Mouse (Mus musculus): ENCODE data around the gene Rapgef4. TPM values are rescaled to one million over a fixed set of nuclear protein-coding genes. Genes with fewer than 3 reads are reported as not detected.
A peak's percentile ranks its signal among the peaks of the same experiment; 100 is the strongest.
"Not testable (repeated sequence)": the region's sequence is repeated elsewhere in the genome, so short reads cannot be mapped to it uniquely, and the experiment has no call there.

Gene Rapgef4
- polyA plus RNA-seq, 1 experiment from 2014 or later = 5.8 TPM

- Histone ChIP-seq H3K9me3 (replicated peaks) (no peaks in the 10 kb centered on the region), H3K4me3 (replicated peaks) (0 out of 2 replicates have a peak overlapping the region, but pooled peaks have one; percentile 4), H3K4me2 (replicated peaks) (no peak overlapping the region; the same call in 1 of the 2 replicates), H3K9ac (no peak overlapping the region), H3K4me1 (peaks cover 7% of the 10 kb centered on the region), H3K36me3 (no peaks in the 10 kb centered on the region), H3K27me3 (no peaks in the 10 kb centered on the region), H3K27ac (replicated peaks) (peak overlapping the region; percentile 51; the same call in 1 of the 2 replicates)
- WGBS = 74% methylated on average over 5 of the region's 5 CpGs
- ATAC-seq (ENCODE audit: insufficient number of reproducible peaks, low FRiP score, low TSS enrichment, low read depth) = no peak
These were observed 73.2 kb downstream of the Rapgef4 start for GRCm38 (mm10) chr2:72054280-72054679.

DNA sequence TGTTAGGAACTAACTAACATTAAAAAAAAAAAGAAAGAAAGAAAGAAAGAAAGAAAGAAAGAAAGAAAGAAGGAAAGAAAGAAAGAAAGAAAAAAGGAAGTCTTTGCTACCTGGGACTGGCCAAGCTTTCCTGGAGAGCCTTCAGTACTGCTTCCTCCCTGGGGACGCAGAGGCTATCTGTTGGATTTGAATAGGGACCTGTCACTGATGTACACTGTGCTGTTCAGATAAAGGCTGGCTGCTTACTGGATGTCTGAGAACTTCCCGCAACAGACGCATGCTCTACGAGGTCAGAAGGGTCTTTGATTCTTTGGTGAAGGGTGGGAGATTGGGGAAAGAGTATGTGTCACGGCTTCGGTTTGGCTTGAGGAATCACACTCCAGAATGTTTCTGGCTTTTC is 73.7 kb downstream of the Rapgef4 start:
- H3K27ac ChIP-seq (replicated peaks) = no peak overlapping the region
- H3K9ac ChIP-seq = no peak overlapping the region
- no peak overlapping the region for H3K4me2 ChIP-seq (replicated peaks)
- H3K27me3 ChIP-seq = no peaks in the 10 kb centered on the region
- H3K9me3 ChIP-seq (replicated peaks) = no peaks in the 10 kb centered on the region
- no peak for ATAC-seq (ENCODE audit: insufficient number of reproducible peaks, low FRiP score, low TSS enrichment, low read depth)
- 76% methylated on average over 6 of the region's 6 CpGs for WGBS
- H3K4me3 ChIP-seq (replicated peaks) = no peak overlapping the region
- peaks cover 7% of the 10 kb centered on the region for H3K4me1 ChIP-seq
- no peaks in the 10 kb centered on the region for H3K36me3 ChIP-seq

DNA sequence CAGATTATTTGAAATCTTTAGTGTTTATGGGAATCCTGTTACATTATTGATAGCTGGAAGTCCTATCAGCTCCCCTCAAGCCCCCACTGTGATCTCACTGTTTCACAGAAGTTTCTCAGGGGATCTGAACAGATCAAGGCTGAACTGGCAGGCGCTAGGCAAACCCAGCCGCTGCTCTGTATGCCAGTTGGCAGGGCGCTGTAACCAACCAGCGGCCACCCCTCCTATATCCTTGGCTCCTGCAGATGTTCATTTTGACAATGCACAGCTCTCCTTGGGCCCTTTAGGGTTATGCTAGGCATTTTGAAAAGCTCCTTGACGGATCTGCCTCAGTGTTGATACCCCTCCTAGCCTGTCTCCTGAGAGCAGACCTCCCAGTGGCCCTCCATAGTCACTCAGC is 74.4 kb downstream of the Rapgef4 start:
- no peaks in the 10 kb centered on the region for H3K27me3 ChIP-seq
- H3K4me1 ChIP-seq = peaks cover 7% of the 10 kb centered on the region
- H3K27ac ChIP-seq (replicated peaks) = no peak overlapping the region
- ATAC-seq (ENCODE audit: insufficient number of reproducible peaks, low FRiP score, low TSS enrichment, low read depth) = no peak
- WGBS = 79% methylated on average over 5 of the region's 5 CpGs
- no peaks in the 10 kb centered on the region for H3K36me3 ChIP-seq
- H3K9ac ChIP-seq = no peak overlapping the region
- no peak overlapping the region for H3K4me2 ChIP-seq (replicated peaks)
- H3K9me3 ChIP-seq (replicated peaks) = no peaks in the 10 kb centered on the region
- H3K4me3 ChIP-seq (replicated peaks) = no peak overlapping the region

GRCm38 (mm10) chr2:72056081-72056874 is 75.2 kb downstream of the Rapgef4 start:
- Histone ChIP-seq H3K9me3 (replicated peaks) (no peaks in the 10 kb centered on the region), H3K4me3 (replicated peaks) (no peak overlapping the region), H3K27ac (replicated peaks) (peak overlapping the region; percentile 8; the same call in 1 of the 2 replicates), H3K4me2 (replicated peaks) (no peak overlapping the region), H3K9ac (no peak overlapping the region), H3K4me1 (peaks cover 7% of the 10 kb centered on the region), H3K27me3 (no peaks in the 10 kb centered on the region), H3K36me3 (no peaks in the 10 kb centered on the region)
- WGBS = 41% methylated on average over 11 of the region's 11 CpGs
- no peak for ATAC-seq (ENCODE audit: insufficient number of reproducible peaks, low FRiP score, low TSS enrichment, low read depth)

- H3K4me2 ChIP-seq (replicated peaks) = no peak overlapping the region
- no peak overlapping the region for H3K9ac ChIP-seq
- no peak overlapping the region for H3K4me3 ChIP-seq (replicated peaks)
- 32% methylated on average over 4 of the region's 4 CpGs for WGBS
- ATAC-seq (ENCODE audit: insufficient number of reproducible peaks, low FRiP score, low TSS enrichment, low read depth) = no peak
- H3K4me1 ChIP-seq = no peaks in the 10 kb centered on the region
- no peaks in the 10 kb centered on the region for H3K36me3 ChIP-seq
- H3K9me3 ChIP-seq (replicated peaks) = no peaks in the 10 kb centered on the region
- no peaks in the 10 kb centered on the region for H3K27me3 ChIP-seq
- no peak overlapping the region for H3K27ac ChIP-seq (replicated peaks)
These were observed 81.9 kb downstream of the Rapgef4 start for GRCm38 (mm10) chr2:72062931-72063330.

GRCm38 (mm10) chr2:72068505-72068904 is 87.5 kb downstream of the Rapgef4 start:
- Histone ChIP-seq H3K36me3 (no peaks in the 10 kb centered on the region), H3K9ac (no peak overlapping the region), H3K27me3 (no peaks in the 10 kb centered on the region), H3K4me3 (replicated peaks) (no peak overlapping the region), H3K4me2 (replicated peaks) (no peak overlapping the region), H3K27ac (replicated peaks) (no peak overlapping the region), H3K9me3 (replicated peaks) (no peaks in the 10 kb centered on the region), H3K4me1 (no peaks in the 10 kb centered on the region)
- no peak for ATAC-seq (ENCODE audit: insufficient number of reproducible peaks, low FRiP score, low TSS enrichment, low read depth)
- WGBS = 66% methylated on average over 9 of the region's 9 CpGs

DNA sequence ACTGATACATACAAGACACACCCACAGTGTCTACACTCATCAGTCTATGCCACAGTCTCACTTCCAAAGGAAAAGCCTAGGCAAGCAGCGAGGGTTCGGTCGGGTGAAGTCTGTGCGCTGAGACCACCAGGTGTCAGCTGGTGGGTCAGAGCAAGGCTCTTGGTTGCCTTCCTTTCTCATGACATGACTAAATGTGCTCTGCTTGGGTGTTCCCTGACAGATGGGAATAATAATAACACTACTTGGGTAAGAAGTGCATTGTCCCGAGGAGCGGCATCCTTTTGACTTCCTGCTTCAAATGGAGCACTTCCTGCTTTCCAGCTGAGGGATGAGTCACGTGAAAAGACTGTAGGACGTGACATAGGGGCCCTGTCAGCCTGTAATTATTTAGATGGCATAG is 89.0 kb downstream of the Rapgef4 start:
- no peaks in the 10 kb centered on the region for H3K36me3 ChIP-seq
- 47% methylated on average over 8 of the region's 8 CpGs for WGBS

DNA sequence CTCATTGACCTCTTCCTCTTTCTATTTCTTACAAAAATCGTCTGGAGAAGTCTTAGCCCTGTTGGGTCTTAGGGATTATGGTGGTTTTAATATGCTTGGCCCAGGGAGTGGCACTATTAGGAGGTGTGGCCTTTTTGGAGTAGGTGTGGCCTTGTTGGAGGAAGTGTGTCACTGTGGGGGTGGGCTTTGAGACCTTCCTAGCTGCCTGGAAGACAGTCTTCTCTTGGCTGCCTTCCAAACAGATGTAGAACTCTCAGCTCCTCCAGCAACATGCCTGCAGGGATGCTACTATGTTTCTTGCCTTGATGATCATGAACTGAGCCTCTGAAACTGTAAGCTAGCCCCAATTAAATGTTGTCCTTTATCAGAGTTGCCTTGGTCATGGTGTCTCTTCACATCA is 92.1 kb downstream of the Rapgef4 start:
- not testable (repeated sequence) for H3K27me3 ChIP-seq; H3K36me3 ChIP-seq; H3K9me3 ChIP-seq (replicated peaks); H3K27ac ChIP-seq (replicated peaks); H3K4me3 ChIP-seq (replicated peaks); ATAC-seq (ENCODE audit: insufficient number of reproducible peaks, low FRiP score, low TSS enrichment, low read depth); H3K9ac ChIP-seq; H3K4me1 ChIP-seq; H3K4me2 ChIP-seq (replicated peaks)
- WGBS = 52% methylated on average over 1 of the region's 1 CpGs

More for the DNA sequence above, 89.0 kb downstream of the Rapgef4 start:
- no peak for ATAC-seq (ENCODE audit: insufficient number of reproducible peaks, low FRiP score, low TSS enrichment, low read depth)
- H3K27me3 ChIP-seq = no peaks in the 10 kb centered on the region
- no peak overlapping the region for H3K27ac ChIP-seq (replicated peaks)
- H3K4me2 ChIP-seq (replicated peaks) = no peak overlapping the region
- H3K9me3 ChIP-seq (replicated peaks) = no peaks in the 10 kb centered on the region
- no peaks in the 10 kb centered on the region for H3K4me1 ChIP-seq
- no peak overlapping the region for H3K9ac ChIP-seq
- no peak overlapping the region for H3K4me3 ChIP-seq (replicated peaks)

DNA sequence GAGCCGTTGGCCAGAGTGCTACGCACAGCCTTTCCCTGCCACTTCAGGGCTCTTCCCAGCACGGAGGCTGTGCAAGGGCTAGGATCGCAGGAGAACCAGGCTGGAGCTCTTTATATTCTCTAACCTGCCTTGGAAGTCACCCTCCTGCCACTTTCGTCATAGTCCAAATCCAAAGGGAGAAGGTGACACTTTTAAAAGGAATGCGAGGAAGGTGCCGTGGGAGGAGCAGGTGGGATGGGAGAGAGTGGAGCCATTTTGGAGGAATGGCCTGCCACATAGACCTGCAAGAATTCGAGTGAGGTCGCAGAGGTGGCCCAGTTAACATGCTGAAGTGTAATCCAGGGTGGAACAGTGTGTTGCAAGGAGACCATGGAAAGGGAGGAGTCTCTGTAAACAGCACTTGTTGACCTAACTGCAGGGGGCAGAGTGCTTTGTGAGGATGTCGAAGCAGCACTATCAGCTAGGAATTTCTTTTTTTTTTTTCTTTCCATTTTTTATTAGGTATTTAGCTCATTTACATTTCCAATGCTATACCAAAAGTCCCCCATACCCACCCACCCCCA is 94.0 kb downstream of the Rapgef4 start:
- Histone ChIP-seq H3K4me2 (replicated peaks) (no peak overlapping the region), H3K9ac (no peak overlapping the region), H3K27ac (replicated peaks) (no peak overlapping the region), H3K4me1 (no peaks in the 10 kb centered on the region), H3K4me3 (replicated peaks) (no peak overlapping the region), H3K9me3 (replicated peaks) (no peaks in the 10 kb centered on the region), H3K36me3 (no peaks in the 10 kb centered on the region), H3K27me3 (no peaks in the 10 kb centered on the region)
- ATAC-seq (ENCODE audit: insufficient number of reproducible peaks, low FRiP score, low TSS enrichment, low read depth) = no peak
- WGBS = 83% methylated on average over 10 of the region's 10 CpGs

- Histone ChIP-seq H3K4me3 (replicated peaks) (no peak overlapping the region), H3K4me1 (no peaks in the 10 kb centered on the region), H3K27ac (replicated peaks) (no peak overlapping the region), H3K27me3 (no peaks in the 10 kb centered on the region), H3K9ac (no peak overlapping the region), H3K4me2 (replicated peaks) (no peak overlapping the region), H3K9me3 (replicated peaks) (no peaks in the 10 kb centered on the region), H3K36me3 (no peaks in the 10 kb centered on the region)
- WGBS = 63% methylated on average over 3 of the region's 3 CpGs
- ATAC-seq (ENCODE audit: insufficient number of reproducible peaks, low FRiP score, low TSS enrichment, low read depth) = no peak
These were observed 96.6 kb downstream of the Rapgef4 start for GRCm38 (mm10) chr2:72077490-72078139.

GRCm38 (mm10) chr2:72078140-72078521 is 97.1 kb downstream of the Rapgef4 start:
- 62% methylated on average over 6 of the region's 6 CpGs for WGBS
- Histone ChIP-seq H3K27me3 (no peaks in the 10 kb centered on the region), H3K4me3 (replicated peaks) (no peak overlapping the region), H3K9ac (no peak overlapping the region), H3K36me3 (no peaks in the 10 kb centered on the region), H3K4me2 (replicated peaks) (no peak overlapping the region), H3K9me3 (replicated peaks) (no peaks in the 10 kb centered on the region), H3K27ac (replicated peaks) (no peak overlapping the region), H3K4me1 (no peaks in the 10 kb centered on the region)
- ATAC-seq (ENCODE audit: insufficient number of reproducible peaks, low FRiP score, low TSS enrichment, low read depth) = no peak
